Mouse (Mus musculus) layer of hippocampus, adult 18-20 months (tissue): ENCODE results near the gene Ehd4. TPM values are rescaled to one million over a fixed set of nuclear protein-coding genes. Genes with fewer than 3 reads are reported as not detected.

Experiments used
- DNase-seq, 2 experiments: peaks; one replicate each; pipeline ENCODE4 v3.0.0; 2022; ENCODE audit warnings: low spot score in 2 of 2
- total RNA-seq, 2 experiments: library from RNA; stranded (reverse); gene quantifications; 2 replicates each; pipeline ENCODE4 v1.2.3; 2021

Gene Ehd4
- total RNA-seq, 2 experiments from 2014 or later = 8.5 to 8.9 TPM

- DNase-seq = no peak
These were observed 113.4 kb downstream of the Ehd4 start for GRCm38 (mm10) chr2:120040991-120041390.

Other genes with a start within 250 kb of the Ehd4 start
- gene Mapkbp1, start 181.9 kb downstream of the Ehd4 start, total RNA-seq = 10 to 100 TPM; 39.3 to 40.4 TPM
- gene Jmjd7, start 127.1 kb downstream of the Ehd4 start, total RNA-seq = 1 to 10 TPM; 4.3 to 7.3 TPM
- gene Gm28042, start 127.1 kb downstream of the Ehd4 start, total RNA-seq = 1 to 10 TPM; 1.7 to 2.0 TPM
- gene Pla2g4b, start 121.2 kb downstream of the Ehd4 start, total RNA-seq = 1 to 10 TPM; 3.9 to 4.1 TPM
- 10 to 100 TPM in 1 of 2 experiments, 1 to 10 TPM in 1; 9.8 to 10.6 TPM for gene Pla2g4e, start 90.7 kb upstream of the Ehd4 start, total RNA-seq
- gene Pla2g4d, start 134.6 kb upstream of the Ehd4 start, total RNA-seq = not detected
- gene Pla2g4f, start 159.6 kb upstream of the Ehd4 start, total RNA-seq = not detected
- gene Vps39, start 198.5 kb upstream of the Ehd4 start, total RNA-seq = 10 to 100 TPM; 68.2 to 80.9 TPM
- 10 to 100 TPM; 12.0 to 13.7 TPM for gene Ganc, start 249.3 kb upstream of the Ehd4 start, total RNA-seq
- gene Tmem87a, start 249.5 kb upstream of the Ehd4 start, total RNA-seq = 10 to 100 TPM; 39.5 to 43.4 TPM